Mouse (Mus musculus) stomach, postnatal 0 days (tissue): ENCODE measurements at regions not wholly inside any gene's neighbourhood (a gene's known extent, or its start where the extent isn't known, plus 50 kb on each side); places are given as distances from the start of the nearest gene placed in this dataset.

Experiments used
- CTCF ChIP-seq: IDR thresholded peaks from 2 replicates; pipeline ENCODE4 v1.5.1; 2016; ENCODE audit warnings: antibody characterized with exemption, low read depth, mild to moderate bottlenecking, moderate library complexity
- EP300 ChIP-seq: optimal IDR thresholded peaks from 2 replicates; pipeline ENCODE3; 2016; ENCODE audit warnings: antibody characterized with exemption

GRCm38 (mm10) chr12:71481899-71482593 lies 172.4 kb downstream of the Dact1 start:
- no peak for TF ChIP-seq CTCF
- no peak for TF ChIP-seq EP300
